Mouse (Mus musculus): ENCODE measurements at regions not wholly inside any gene's neighbourhood (a gene's known extent, or its start where the extent isn't known, plus 50 kb on each side); places are given as distances from the start of the nearest gene placed in this dataset.

DNA sequence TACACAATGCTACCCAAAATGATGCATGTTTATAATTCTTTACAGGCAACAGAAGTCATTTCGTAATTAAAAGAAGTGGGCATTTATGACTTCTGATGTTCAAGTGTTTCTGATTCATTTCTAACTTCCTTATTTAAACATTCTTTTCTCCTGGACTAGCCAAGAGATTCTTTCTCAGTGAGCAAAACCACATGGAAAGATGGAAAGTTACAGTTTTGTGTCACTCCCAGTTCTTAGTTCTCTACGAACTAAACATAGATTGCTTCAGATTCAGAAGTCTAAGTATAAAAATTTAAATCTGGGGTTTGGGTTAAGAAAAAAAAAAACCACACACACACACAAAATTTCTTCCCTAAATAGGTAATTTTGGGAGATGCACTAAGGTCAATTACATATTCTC lies 288.0 kb upstream of the Paip1 start:
- no peak overlapping the region for H3K4me2 ChIP-seq (replicated peaks; ENCODE audit: low read depth)
- no peak for DNase-seq (ENCODE audit: low spot score)

GRCm38 (mm10) chr13:119143351-119143750 lies 285.1 kb upstream of the Paip1 start:
- Histone ChIP-seq H3K27me3 (ENCODE audit: control insufficient read depth, insufficient read depth, low read length) (no peaks in the 10 kb centered on the region), H3K9me3 (ENCODE audit: control insufficient read depth, low read length) (no peaks in the 10 kb centered on the region), H3K27ac (replicated peaks) (no peak overlapping the region), H3K4me3 (ENCODE audit: low read depth, low read length) (no peak overlapping the region), H3K36me3 (ENCODE audit: control insufficient read depth, insufficient read depth, low read length) (no peaks in the 10 kb centered on the region), H3K4me1 (replicated peaks; ENCODE audit: control insufficient read depth, insufficient read depth) (no peaks in the 10 kb centered on the region), H3K9ac (ENCODE audit: low read length) (no peak overlapping the region), H3K4me2 (replicated peaks; ENCODE audit: low read depth) (no peak overlapping the region)
- WGBS = 0% methylated on average over 1 of the region's 1 CpGs
- ATAC-seq (ENCODE audit: low FRiP score, low TSS enrichment) = no peak; the same call in 1 of the 2 replicates
- TF ChIP-seq CTCF (IDR thresholded peaks at IDR 0.05; ENCODE audit: low read depth) (no peak), EP300 (optimal IDR thresholded peaks at IDR 0.05) (no peak)
- no peak for DNase-seq (ENCODE audit: low spot score)

More for the DNA sequence above, 288.0 kb upstream of the Paip1 start:
- Histone ChIP-seq H3K36me3 (ENCODE audit: control insufficient read depth, insufficient read depth, low read length) (no peaks in the 10 kb centered on the region), H3K9me3 (ENCODE audit: control insufficient read depth, low read length) (no peaks in the 10 kb centered on the region), H3K4me3 (ENCODE audit: low read depth, low read length) (no peak overlapping the region), H3K27me3 (ENCODE audit: control insufficient read depth, insufficient read depth, low read length) (no peaks in the 10 kb centered on the region), H3K4me1 (replicated peaks; ENCODE audit: control insufficient read depth, insufficient read depth) (no peaks in the 10 kb centered on the region), H3K9ac (ENCODE audit: low read length) (no peak overlapping the region), H3K27ac (replicated peaks) (no peak overlapping the region)
- TF ChIP-seq CTCF (IDR thresholded peaks at IDR 0.05; ENCODE audit: low read depth) (no peak), EP300 (optimal IDR thresholded peaks at IDR 0.05) (no peak)
- WGBS = 66% methylated on average over 2 of the region's 2 CpGs
- no peak for ATAC-seq (ENCODE audit: low FRiP score, low TSS enrichment)

- no peak for TF ChIP-seq CTCF (IDR thresholded peaks at IDR 0.05; ENCODE audit: low read depth)
- no peak for TF ChIP-seq EP300 (optimal IDR thresholded peaks at IDR 0.05)
- no peak overlapping the region for H3K27ac ChIP-seq (replicated peaks)
- H3K9me3 ChIP-seq (ENCODE audit: control insufficient read depth, low read length) = no peaks in the 10 kb centered on the region
- no peak overlapping the region for H3K9ac ChIP-seq (ENCODE audit: low read length)
- no peak overlapping the region for H3K4me3 ChIP-seq (ENCODE audit: low read depth, low read length)
- no peaks in the 10 kb centered on the region for H3K27me3 ChIP-seq (ENCODE audit: control insufficient read depth, insufficient read depth, low read length)
- no peak for DNase-seq (ENCODE audit: low spot score)
- H3K4me2 ChIP-seq (replicated peaks; ENCODE audit: low read depth) = no peak overlapping the region
- H3K4me1 ChIP-seq (replicated peaks; ENCODE audit: control insufficient read depth, insufficient read depth) = no peaks in the 10 kb centered on the region
- H3K36me3 ChIP-seq (ENCODE audit: control insufficient read depth, insufficient read depth, low read length) = no peaks in the 10 kb centered on the region
- WGBS = 69% methylated on average over 4 of the region's 4 CpGs
- ATAC-seq (ENCODE audit: low FRiP score, low TSS enrichment) = no peak
Measured at GRCm38 (mm10) chr13:119145713-119146112, 282.7 kb upstream of the Paip1 start.

GRCm38 (mm10) chr13:119147701-119148100 lies 280.7 kb upstream of the Paip1 start:
- Histone ChIP-seq H3K36me3 (ENCODE audit: control insufficient read depth, insufficient read depth, low read length) (no peaks in the 10 kb centered on the region), H3K27ac (replicated peaks) (no peak overlapping the region), H3K9me3 (ENCODE audit: control insufficient read depth, low read length) (no peaks in the 10 kb centered on the region), H3K4me3 (ENCODE audit: low read depth, low read length) (no peak overlapping the region), H3K9ac (ENCODE audit: low read length) (no peak overlapping the region), H3K4me2 (replicated peaks; ENCODE audit: low read depth) (no peak overlapping the region), H3K4me1 (replicated peaks; ENCODE audit: control insufficient read depth, insufficient read depth) (no peaks in the 10 kb centered on the region), H3K27me3 (ENCODE audit: control insufficient read depth, insufficient read depth, low read length) (no peaks in the 10 kb centered on the region)
- DNase-seq (ENCODE audit: low spot score) (no peak), ATAC-seq (ENCODE audit: low FRiP score, low TSS enrichment) (no peak)
- no peak for TF ChIP-seq EP300 (optimal IDR thresholded peaks at IDR 0.05)
- TF ChIP-seq CTCF (IDR thresholded peaks at IDR 0.05; ENCODE audit: low read depth) = no peak
- 79% methylated on average over 3 of the region's 3 CpGs for WGBS

DNA sequence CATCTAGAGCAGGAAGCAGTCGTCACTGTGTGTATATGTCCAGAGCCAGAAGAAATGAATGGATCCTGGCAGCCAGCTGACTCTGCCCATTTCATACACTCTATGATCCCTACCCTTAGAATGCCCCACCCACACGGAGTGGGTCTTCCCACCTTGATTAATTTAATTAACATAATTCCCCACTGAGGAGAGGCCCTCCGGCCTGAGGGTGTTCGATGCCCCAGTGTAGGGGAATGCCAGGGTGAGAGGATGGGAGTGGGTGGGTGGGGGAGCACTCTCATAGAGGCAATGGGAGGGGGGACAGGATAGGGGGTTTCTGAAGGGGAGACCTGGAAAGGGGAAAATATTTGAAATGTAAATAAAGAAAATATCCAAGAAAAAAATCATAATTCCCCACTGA lies 279.3 kb upstream of the Paip1 start:
- TF ChIP-seq CTCF (IDR thresholded peaks at IDR 0.05; ENCODE audit: low read depth) = no peak
- TF ChIP-seq EP300 (optimal IDR thresholded peaks at IDR 0.05) = no peak
- H3K9me3 ChIP-seq (ENCODE audit: control insufficient read depth, low read length) = no peaks in the 10 kb centered on the region
- 87% methylated on average over 4 of the region's 4 CpGs for WGBS
- ATAC-seq (ENCODE audit: low FRiP score, low TSS enrichment) = no peak
- H3K4me2 ChIP-seq (replicated peaks; ENCODE audit: low read depth) = no peak overlapping the region
- no peaks in the 10 kb centered on the region for H3K27me3 ChIP-seq (ENCODE audit: control insufficient read depth, insufficient read depth, low read length)
- H3K36me3 ChIP-seq (ENCODE audit: control insufficient read depth, insufficient read depth, low read length) = no peaks in the 10 kb centered on the region
- H3K9ac ChIP-seq (ENCODE audit: low read length) = no peak overlapping the region
- H3K27ac ChIP-seq (replicated peaks) = no peak overlapping the region
- DNase-seq (ENCODE audit: low spot score) = no peak
- H3K4me1 ChIP-seq (replicated peaks; ENCODE audit: control insufficient read depth, insufficient read depth) = no peaks in the 10 kb centered on the region
- H3K4me3 ChIP-seq (ENCODE audit: low read depth, low read length) = no peak overlapping the region

GRCm38 (mm10) chr13:119150847-119151548 lies 277.4 kb upstream of the Paip1 start:
- H3K9ac ChIP-seq (ENCODE audit: low read length) = no peak overlapping the region
- no peaks in the 10 kb centered on the region for H3K36me3 ChIP-seq (ENCODE audit: control insufficient read depth, insufficient read depth, low read length)
- H3K4me1 ChIP-seq (replicated peaks; ENCODE audit: control insufficient read depth, insufficient read depth) = no peaks in the 10 kb centered on the region
- no peak for DNase-seq (ENCODE audit: low spot score)
- H3K27ac ChIP-seq (replicated peaks) = no peak overlapping the region
- peak overlapping the region; percentile 15 for H3K4me2 ChIP-seq (replicated peaks; ENCODE audit: low read depth)
- TF ChIP-seq EP300 (optimal IDR thresholded peaks at IDR 0.05) (no peak), CTCF (IDR thresholded peaks at IDR 0.05; ENCODE audit: low read depth) (no peak)
- 0 out of 2 replicates have a peak overlapping the region, but pooled peaks have one; percentile 8 for H3K4me3 ChIP-seq (ENCODE audit: low read depth, low read length)
- H3K27me3 ChIP-seq (ENCODE audit: control insufficient read depth, insufficient read depth, low read length) = no peaks in the 10 kb centered on the region
- ATAC-seq (ENCODE audit: low FRiP score, low TSS enrichment) = peak; percentile 94
- WGBS = 20% methylated on average over 4 of the region's 4 CpGs
- no peaks in the 10 kb centered on the region for H3K9me3 ChIP-seq (ENCODE audit: control insufficient read depth, low read length)
